Mouse (Mus musculus) spleen, adult 2 months (tissue): Measurements from ENCODE around the gene Trip6. TPM values are rescaled to one million over a fixed set of nuclear protein-coding genes. Genes with fewer than 3 reads are reported as not detected.

Experiments used
- DNase-seq, 2 experiments: peaks; one replicate each; pipeline versions ENCODE4 v3.0.0 to v3.0.0-alpha.2; 2012 to 2021; ENCODE audit warnings: low spot score in 2 of 2, low read depth in 1 of 2
- H3K27ac ChIP-seq: fragments of 200-500 bp; 2 replicates; pipeline ENCODE4 v1.5.1; 2012; ENCODE audit warnings: low read length, inconsistent platforms; ENCODE audit not compliant: insufficient read depth
- H3K27me3 ChIP-seq: fragments of 200-500 bp; 2 replicates; pipeline ENCODE4 v1.6.1; 2012; ENCODE audit warnings: mild to moderate bottlenecking, moderate library complexity, low read length, inconsistent platforms; ENCODE audit not compliant: control insufficient read depth, insufficient read depth
- H3K36me3 ChIP-seq: fragments of 200-500 bp; 2 replicates; pipeline ENCODE4 v1.6.1; 2012; ENCODE audit warnings: mild to moderate bottlenecking, low read length, inconsistent platforms; ENCODE audit not compliant: control insufficient read depth, insufficient read depth
- H3K4me1 ChIP-seq: fragments of 200-500 bp; 2 replicates; pipeline ENCODE4 v1.6.1; 2011; ENCODE audit warnings: inconsistent platforms; ENCODE audit not compliant: control insufficient read depth, insufficient read depth, insufficient read length
- H3K4me3 ChIP-seq: fragments of 200-500 bp; 2 replicates; pipeline ENCODE4 v1.5.1; 2011; ENCODE audit warnings: mild to moderate bottlenecking, inconsistent platforms; ENCODE audit not compliant: insufficient read depth, insufficient read length; ENCODE audit errors: extremely low read depth
- CTCF ChIP-seq: fragments of 200-500 bp; IDR thresholded peaks from 2 replicates; pipeline ENCODE4 v1.5.1; 2011; ENCODE audit warnings: mild to moderate bottlenecking, inconsistent platforms; ENCODE audit not compliant: insufficient read depth, insufficient read length, insufficient replicate concordance; ENCODE audit errors: extremely low read depth
- POLR2A ChIP-seq: fragments of 200-500 bp; IDR thresholded peaks from 2 replicates; pipeline ENCODE4 v1.6.1; 2011; ENCODE audit warnings: low read depth, low read length, inconsistent platforms
- WGBS: fragments of 180-500 bp; shearing (Covaris S2); methylation state at CpG from one replicate; pipeline ENCODE4 v1.1.7; 2018; 5-methylcytosine and 5-hydroxymethylcytosine counted together
- polyA plus RNA-seq: library from polyadenylated mRNA; depleted of rRNA; stranded (reverse); fragments of >200 nt; gene quantifications from 2 replicates; pipeline ENCODE4 v1.2.3, GENCODE M21; 2012

The Trip6 gene
- polyA plus RNA-seq, 1 experiment: 19.8 TPM

DNA sequence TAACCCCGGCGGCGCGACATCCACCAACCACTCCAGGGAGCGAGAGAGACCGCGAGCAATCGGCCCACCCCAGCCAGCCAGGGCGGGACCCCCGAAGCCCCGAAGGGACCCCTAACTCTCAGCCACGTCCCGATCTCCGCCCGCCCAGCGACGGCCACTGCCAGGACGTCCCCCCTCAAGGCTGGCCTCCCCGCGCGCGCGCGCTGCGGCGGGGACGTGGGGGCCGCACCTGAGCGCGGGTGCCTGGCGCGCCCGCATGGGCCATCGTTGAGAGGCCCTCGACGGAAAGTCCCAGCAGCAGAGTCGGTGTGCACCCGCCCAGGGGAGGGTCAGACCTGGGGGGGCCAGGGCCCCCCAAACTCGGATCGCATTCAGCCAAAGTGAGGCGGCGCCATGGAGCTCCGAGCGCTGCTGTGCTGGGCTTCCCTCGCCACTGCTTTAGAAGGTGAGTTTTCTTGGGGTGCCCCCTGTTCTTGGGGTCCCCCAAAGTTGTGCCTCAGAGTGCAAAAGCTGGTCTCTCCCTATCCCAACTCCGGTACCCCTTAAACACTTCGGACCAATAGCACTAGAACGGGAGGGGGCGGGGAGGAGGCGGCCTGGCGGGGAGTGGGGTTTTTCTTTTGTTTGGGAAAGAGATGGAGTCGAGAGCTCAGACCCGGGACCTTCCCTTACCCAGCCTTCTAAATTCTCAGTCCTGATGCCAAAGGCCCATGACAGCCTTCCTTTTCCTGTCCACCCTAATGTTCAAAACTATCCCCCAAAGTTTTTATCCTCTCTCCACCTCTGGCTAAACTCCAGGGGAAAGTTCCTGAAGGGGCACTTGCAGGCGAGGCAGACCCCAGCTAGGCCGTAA, 36.2 kb upstream of the Trip6 start:
- Histone ChIP-seq H3K27ac (peak overlapping the region; percentile 79), H3K4me3 (peak overlapping the region; percentile 42), H3K27me3 (peaks cover 9% of the 10 kb centered on the region), H3K36me3 (no peaks in the 10 kb centered on the region), H3K4me1 (peaks cover under 1% of the 10 kb centered on the region)
- DNase-seq: no peak
- no peak for TF ChIP-seq POLR2A
- TF ChIP-seq CTCF: no peak
- 9% methylated on average over 46 of the region's 55 CpGs for WGBS

DNA sequence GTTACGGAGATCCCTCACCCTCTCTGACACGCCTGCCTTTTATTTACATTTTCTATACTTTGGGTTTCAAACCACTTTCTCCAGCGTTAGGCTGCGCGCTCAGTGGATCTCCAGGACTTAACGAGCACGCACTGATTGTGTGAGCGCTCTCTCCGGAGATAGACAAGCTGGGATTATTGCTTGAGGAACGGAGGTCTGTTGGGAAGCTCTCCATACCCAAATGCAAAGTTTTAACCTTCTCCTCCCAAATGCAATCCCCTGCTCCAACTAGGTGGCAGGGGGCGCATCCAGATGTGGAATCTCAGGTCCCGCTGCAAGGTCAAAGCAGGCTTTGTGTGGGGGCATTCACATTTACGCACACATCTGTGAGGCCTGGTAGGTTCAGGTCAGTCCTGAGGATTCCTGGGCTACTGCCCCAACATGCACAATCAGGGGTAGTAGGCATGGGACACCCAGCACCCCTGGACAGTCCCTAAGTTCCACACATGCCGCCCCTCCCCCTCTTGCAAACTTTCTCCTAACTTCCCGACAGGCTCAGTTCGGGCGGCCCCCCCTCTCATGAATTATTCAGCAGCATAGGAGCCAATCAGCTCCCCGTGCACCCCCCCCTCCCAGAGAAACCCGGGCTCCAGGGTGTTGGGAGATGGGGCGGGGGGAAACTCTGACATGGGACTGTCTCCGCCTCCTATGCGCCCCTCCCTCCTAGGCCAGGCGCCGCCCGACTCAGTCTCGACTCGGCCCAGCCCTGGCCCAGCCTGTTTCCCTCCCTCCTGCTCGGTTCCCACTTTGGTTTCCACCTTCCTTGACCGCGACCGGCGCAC, 35.4 kb upstream of the Trip6 start, which contains the start of gene Ephb4:
Gene Ephb4 (plus strand): TSS at position 726 of the 821 bp plus-strand sequence.
- Histone ChIP-seq H3K27ac (peak within 1 kb of the TSS; percentile 79), H3K4me3 (peak within 1 kb of the TSS; percentile 42), H3K36me3 (no peaks in the 10 kb centered on the region), H3K27me3 (peaks cover 9% of the 10 kb centered on the region), H3K4me1 (peaks cover 2% of the 10 kb centered on the region)
- WGBS: 3% methylated on average over 29 of the region's 32 CpGs
- TF ChIP-seq POLR2A (no peak), CTCF (no peak)
- peak in 1 of 2 experiments; percentile 17 for DNase-seq

DNA sequence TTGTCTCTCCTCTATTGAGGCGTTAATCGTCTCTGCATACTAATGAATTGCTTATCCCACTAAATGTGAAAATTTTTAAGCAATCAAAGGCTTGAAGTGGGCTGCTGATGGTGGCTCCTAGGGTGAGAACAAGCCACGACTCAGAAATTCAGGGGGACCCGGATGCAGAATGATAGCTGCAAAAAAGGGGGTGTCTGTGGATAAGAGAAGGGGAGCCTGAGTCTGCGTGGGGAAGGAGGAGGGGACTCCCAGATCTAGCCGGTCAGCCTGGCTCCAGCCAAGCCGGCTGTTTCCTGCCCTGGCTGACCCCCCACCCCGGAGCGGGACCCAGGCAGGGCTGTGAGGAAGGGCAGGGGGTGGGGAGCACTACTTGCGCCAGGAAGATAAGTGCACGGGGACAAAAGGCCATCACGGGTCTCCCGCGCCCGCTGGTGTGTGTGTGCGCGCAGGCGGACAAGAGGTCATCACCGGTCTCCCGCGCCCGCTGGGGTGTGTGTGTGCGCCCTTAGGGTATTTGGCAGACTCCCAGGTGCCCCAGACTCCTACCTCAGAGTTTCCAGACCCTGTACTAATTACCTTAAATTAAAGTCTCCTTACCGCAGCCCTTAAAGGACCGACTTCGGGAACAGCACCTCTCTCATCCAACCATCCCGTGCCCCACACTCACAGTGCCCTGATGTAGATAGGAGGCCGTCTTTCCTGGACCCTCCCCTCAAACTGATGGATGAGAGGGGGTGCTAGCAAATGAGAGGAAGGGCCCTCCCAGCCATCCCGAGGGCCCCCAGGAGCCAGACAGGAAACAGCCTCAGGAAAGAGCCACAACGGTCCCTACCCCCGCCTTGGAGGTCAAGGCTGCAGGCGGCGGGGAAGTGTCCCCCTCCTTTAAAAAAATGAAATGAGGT, 34.5 kb upstream of the Trip6 start:
- TF ChIP-seq POLR2A: no peak
- no peak for TF ChIP-seq CTCF
- peaks cover 9% of the 10 kb centered on the region for H3K27me3 ChIP-seq
- WGBS: 7% methylated on average over 33 of the region's 33 CpGs
- H3K27ac ChIP-seq: peak overlapping the region; percentile 59
- peaks cover 2% of the 10 kb centered on the region for H3K4me1 ChIP-seq
- no peak overlapping the region for H3K4me3 ChIP-seq
- no peak for DNase-seq
- no peaks in the 10 kb centered on the region for H3K36me3 ChIP-seq

DNA sequence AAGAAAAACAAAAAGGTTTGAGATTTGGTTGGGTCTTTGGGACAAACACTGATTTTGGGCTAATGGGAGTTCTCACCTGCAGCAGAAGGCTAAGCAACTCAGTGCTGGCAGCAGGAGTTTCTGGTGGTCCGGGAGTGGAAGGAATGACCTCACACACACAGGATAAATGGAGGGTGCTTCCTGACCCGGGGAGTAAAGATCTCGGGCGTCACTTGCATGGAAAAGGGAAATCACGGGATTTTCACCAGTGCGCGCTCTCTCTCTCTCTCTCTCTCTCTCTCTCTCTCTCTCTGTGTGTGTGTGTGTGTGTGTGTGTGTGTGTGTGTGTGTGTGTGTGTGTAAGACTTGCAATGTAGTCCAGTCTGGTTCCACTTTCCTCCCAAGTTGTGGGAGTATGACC, 33.7 kb upstream of the Trip6 start:
- H3K27ac ChIP-seq: peak overlapping the region; percentile 25

DNA sequence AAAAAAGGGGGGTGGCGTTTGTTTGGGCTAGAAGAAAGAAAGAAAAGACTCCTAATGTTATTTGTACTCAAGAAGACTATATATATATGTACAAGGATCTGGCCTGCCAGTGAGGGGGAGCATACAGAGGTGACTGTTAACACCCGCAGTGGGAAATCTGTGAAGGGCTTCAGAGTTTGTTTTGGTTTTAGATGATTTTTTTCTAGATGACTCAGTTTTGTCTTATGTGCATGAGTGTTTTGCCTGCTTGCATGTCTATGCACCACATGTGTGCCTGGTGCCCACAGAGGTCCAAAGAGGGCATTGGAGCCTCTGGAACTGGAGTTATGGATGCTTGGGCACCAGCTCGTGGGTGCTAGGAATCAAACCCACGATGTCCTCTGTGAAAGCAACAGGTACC, 32.8 kb upstream of the Trip6 start:
- 87% methylated on average over 4 of the region's 4 CpGs for WGBS
- no peak overlapping the region for H3K4me3 ChIP-seq
- no peak for DNase-seq
- H3K27me3 ChIP-seq: peaks cover 9% of the 10 kb centered on the region
- H3K4me1 ChIP-seq: peaks cover 2% of the 10 kb centered on the region
- no peaks in the 10 kb centered on the region for H3K36me3 ChIP-seq
- no peak overlapping the region for H3K27ac ChIP-seq
- TF ChIP-seq CTCF (no peak), POLR2A (no peak)

More for the DNA sequence above, 33.7 kb upstream of the Trip6 start:
- no peak overlapping the region for H3K4me3 ChIP-seq
- 66% methylated on average over 7 of the region's 7 CpGs for WGBS
- DNase-seq: no peak
- H3K36me3 ChIP-seq: no peaks in the 10 kb centered on the region
- TF ChIP-seq POLR2A: no peak
- no peak for TF ChIP-seq CTCF
- H3K27me3 ChIP-seq: peaks cover 9% of the 10 kb centered on the region
- peaks cover 2% of the 10 kb centered on the region for H3K4me1 ChIP-seq

DNA sequence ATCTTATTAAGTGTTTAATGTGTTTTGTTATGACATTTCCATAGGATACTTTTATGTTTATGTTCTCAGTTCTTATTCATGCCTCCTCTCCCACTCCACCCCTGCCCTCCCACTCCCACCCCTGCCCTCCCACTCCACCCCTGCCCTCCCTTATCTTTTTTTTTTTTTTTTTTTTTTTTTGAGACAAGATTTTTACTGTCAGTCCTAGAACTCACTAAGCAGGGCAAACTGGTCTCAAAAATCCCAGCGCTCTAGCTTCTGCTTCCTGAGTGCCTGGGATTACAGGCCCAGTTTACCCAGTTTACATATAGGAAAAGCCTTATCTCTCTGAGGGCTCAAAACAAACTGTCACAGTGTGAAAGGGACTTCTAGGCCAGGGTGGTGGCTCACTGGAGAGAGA, 32.2 kb upstream of the Trip6 start:
- Histone ChIP-seq H3K36me3 (no peaks in the 10 kb centered on the region), H3K4me1 (peaks cover 2% of the 10 kb centered on the region), H3K27me3 (peaks cover 9% of the 10 kb centered on the region), H3K27ac (no peak overlapping the region), H3K4me3 (no peak overlapping the region)
- WGBS: 81% methylated on average over 1 of the region's 1 CpGs
- TF ChIP-seq CTCF (no peak), POLR2A (no peak)
- no peak for DNase-seq
